Mouse (Mus musculus) stomach, postnatal 0 days (tissue): ENCODE measurements at regions not wholly inside any gene's neighbourhood (a gene's known extent, or its start where the extent isn't known, plus 50 kb on each side); places are given as distances from the start of the nearest gene placed in this dataset.

ENCODE experiments used
- CTCF ChIP-seq: IDR thresholded peaks from 2 replicates; pipeline ENCODE4 v1.5.1; 2016; ENCODE audit warnings: antibody characterized with exemption, low read depth, mild to moderate bottlenecking, moderate library complexity
- EP300 ChIP-seq: optimal IDR thresholded peaks from 2 replicates; pipeline ENCODE3; 2016; ENCODE audit warnings: antibody characterized with exemption

DNA sequence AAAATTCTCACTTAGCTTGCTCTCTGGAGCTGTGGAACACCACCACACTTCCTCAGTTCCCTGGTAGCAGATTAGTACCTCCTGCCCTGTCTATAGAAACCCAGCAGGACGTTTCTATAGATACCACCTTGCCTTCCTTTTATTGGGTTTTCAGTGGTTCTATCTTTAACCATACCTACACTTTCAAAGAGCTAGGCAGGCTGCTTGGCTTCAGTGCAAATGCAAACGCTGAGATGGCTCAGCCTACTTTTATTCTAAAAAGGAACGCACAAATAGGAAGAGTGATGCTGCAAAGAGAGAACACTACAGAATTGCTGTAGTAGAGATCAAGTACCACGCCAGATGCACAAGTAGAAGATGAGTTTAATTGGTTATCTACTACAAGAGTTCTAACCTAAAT is 120.9 kb upstream of the Ifne start:
- TF ChIP-seq CTCF (no peak), EP300 (no peak)
